Comparison of ENCODE assay signal across 8 mouse cellular contexts in genomic region chr14:47373728-47374678, GRCm38 (mm10). TPM values are rescaled to one million over a fixed set of nuclear protein-coding genes. Genes with fewer than 3 reads are reported as not detected.
DNase-seq lines count a peak whose midpoint lies in the region; ATAC-seq and TF ChIP-seq lines count a peak whose summit lies in the region.

No protein-coding gene starts in this region.

- peak overlapping the region; percentile 74 for H3K4me2 ChIP-seq in heart, embryonic 16.5 days (ENCODE audit: low read depth, low read length)

- no peaks in the 10 kb centered on the region for H3K79me2 ChIP-seq in MEL (ENCODE audit: control insufficient read depth, insufficient read depth, low read length, poor library complexity)

- H3K9ac ChIP-seq in MEL (ENCODE audit: control insufficient read depth, low read depth, low read length, poor library complexity, severe bottlenecking) = peak overlapping the region; percentile 21
- peak overlapping the region; percentile 52 for H3K9ac ChIP-seq in heart, embryonic 16.5 days (ENCODE audit: low read length)

- 13% methylated on average over 46 of the region's 49 CpGs for WGBS in heart, embryonic 16.5 days

- no peaks in the 10 kb centered on the region for H3K9me3 ChIP-seq in MEL (replicated peaks; ENCODE audit: insufficient read depth, low read length)
- no peaks in the 10 kb centered on the region for H3K9me3 ChIP-seq in erythroblast, embryonic 14.5 days (ENCODE audit: control insufficient read depth, low read length)
- H3K9me3 ChIP-seq in heart, embryonic 16.5 days (replicated peaks; ENCODE audit: control insufficient read depth, low read length) = no peaks in the 10 kb centered on the region

- H3K27me3 ChIP-seq in MEL (ENCODE audit: control insufficient read depth in 1 of 2, insufficient read depth in 2 of 2, low read length in 2 of 2) = no peaks in the 10 kb centered on the region; a peak in 1 of 4 replicates
- peaks cover 46% of the 10 kb centered on the region for H3K27me3 ChIP-seq in erythroblast, embryonic 14.5 days (ENCODE audit: control insufficient read depth)
- H3K27me3 ChIP-seq in heart, embryonic 16.5 days (ENCODE audit: control insufficient read depth, insufficient read depth, low read length) = peaks cover 20% of the 10 kb centered on the region
- no peaks in the 10 kb centered on the region for H3K27me3 ChIP-seq in splenic B cell, adult 2 months (ENCODE audit: control insufficient read depth, insufficient read depth, low read length, poor library complexity, severe bottlenecking)

- peak overlapping the region; percentile 35 to 38 for H3K4me3 ChIP-seq in MEL (ENCODE audit: control insufficient read depth in 1 of 2, insufficient read depth in 1 of 2, low read depth in 2 of 2, low read length in 2 of 2)
- H3K4me3 ChIP-seq in erythroblast, embryonic 14.5 days (replicated peaks) = peak overlapping the region; percentile 45
- peak overlapping the region; percentile 47 for H3K4me3 ChIP-seq in heart, embryonic 16.5 days (ENCODE audit: low read length)

- TF ChIP-seq CTCF in MEL (IDR thresholded peaks at IDR 0.05 in 2 of 3, conservative IDR thresholded peaks at IDR 0.05 in 1 of 3; ENCODE audit: control insufficient read depth in 1 of 3, insufficient read depth in 1 of 3, low read depth in 2 of 3, low read length in 3 of 3, poor library complexity in 1 of 3, severe bottlenecking in 1 of 3) = no peak

- 0 out of 2 replicates have a peak, but pooled peaks have one; percentile 28 for ATAC-seq in heart, embryonic 16.5 days (replicated peaks; ENCODE audit: extremely low read depth, insufficient read depth, low FRiP score)
- peak; percentile 83 for ATAC-seq in megakaryocyte, adult 5-6 weeks (ENCODE audit: poor library complexity, severe bottlenecking)

- no peak overlapping the region for H3K27ac ChIP-seq in MEL (ENCODE audit: control insufficient read depth, low read depth, low read length)
- no peak overlapping the region for H3K27ac ChIP-seq in heart, embryonic 16.5 days (ENCODE audit: low read length)

- peaks cover 5 to 14% of the 10 kb centered on the region in 2 experiments; a peak in 3 of 4 replicates for H3K4me1 ChIP-seq in MEL (ENCODE audit: control insufficient read depth in 1 of 2, insufficient read depth in 2 of 2, low read length in 2 of 2)
- H3K4me1 ChIP-seq in erythroblast, embryonic 14.5 days (ENCODE audit: control insufficient read depth) = peaks cover 23% of the 10 kb centered on the region
- peaks cover 7% of the 10 kb centered on the region for H3K4me1 ChIP-seq in heart, embryonic 16.5 days (ENCODE audit: control insufficient read depth, insufficient read depth, low read length)

- DNase-seq in 3T3-L1 (ENCODE audit: low read depth, low spot score) (peak; percentile 87), MEL (ENCODE audit: low read depth, low spot score) (peak; percentile 48)
- DNase-seq in kidney, postnatal 14 days = peak; percentile 70
- DNase-seq in splenic B cell, adult 2 months (ENCODE audit: low read depth, low spot score) = peak; percentile 26
- no peak for DNase-seq in thymus, adult 18-20 months

- TF ChIP-seq POLR2A in MEL (IDR thresholded peaks at IDR 0.05; ENCODE audit: control insufficient read depth in 1 of 2, insufficient read depth in 1 of 2, low read depth in 1 of 2, low read length in 2 of 2, poor library complexity in 1 of 2) = no peak

- TF ChIP-seq RAD21 in MEL (IDR thresholded peaks at IDR 0.05; ENCODE audit: low read depth, low read length) = no peak

- peaks cover 0 to 14% of the 10 kb centered on the region in 2 experiments; a peak in 2 of 4 replicates for H3K36me3 ChIP-seq in MEL (ENCODE audit: control insufficient read depth in 1 of 2, insufficient read depth in 2 of 2, low read length in 2 of 2)
- no peaks in the 10 kb centered on the region for H3K36me3 ChIP-seq in erythroblast, embryonic 14.5 days (ENCODE audit: control insufficient read depth)
- no peaks in the 10 kb centered on the region for H3K36me3 ChIP-seq in heart, embryonic 16.5 days (ENCODE audit: control insufficient read depth, insufficient read depth)
- H3K36me3 ChIP-seq in splenic B cell, adult 2 months (ENCODE audit: control insufficient read depth, insufficient read depth, low read length, poor library complexity, severe bottlenecking) = no peaks in the 10 kb centered on the region; the same call in 1 of the 2 replicates

- no peak for TF ChIP-seq EP300 in MEL (IDR thresholded peaks at IDR 0.05; ENCODE audit: low read depth in 1 of 2, low read length in 2 of 2)

TF ChIP-seq in MEL, 35 proteins besides CTCF, POLR2A, EP300 and RAD21:
- TF ChIP-seq E2F4 (IDR thresholded peaks at IDR 0.05; ENCODE audit: borderline replicate concordance, low read depth, low read length) (no peak), GABPA (IDR thresholded peaks at IDR 0.05; ENCODE audit: low read depth, low read length) (no peak), MAFK (IDR thresholded peaks at IDR 0.05; ENCODE audit: borderline replicate concordance, low read depth, low read length) (no peak), NRF1 (IDR thresholded peaks at IDR 0.05; ENCODE audit: insufficient read depth, low read depth, low read length, poor library complexity, severe bottlenecking) (peak; percentile 50; the same call in 1 of the 2 replicates), TBP (IDR thresholded peaks at IDR 0.05; ENCODE audit: low read depth, low read length) (no peak), ZNF384 (IDR thresholded peaks at IDR 0.05; ENCODE audit: low read depth, low read length) (0 out of 2 replicates have a peak, but pooled peaks have one; percentile 22), MAX (IDR thresholded peaks at IDR 0.05; ENCODE audit: low read length) (no peak), MYB (IDR thresholded peaks at IDR 0.05; ENCODE audit: low read depth, low read length) (no peak), CHD1 (IDR thresholded peaks at IDR 0.05; ENCODE audit: low read depth, low read length) (no peak), NELFE (IDR thresholded peaks at IDR 0.05; ENCODE audit: low read depth, low read length) (no peak), MYC (IDR thresholded peaks at IDR 0.05; ENCODE audit: low read depth, low read length) (no peak), ZMIZ1 (IDR thresholded peaks at IDR 0.05; ENCODE audit: low read depth, low read length) (no peak), ETS1 (IDR thresholded peaks at IDR 0.05; ENCODE audit: low read depth, low read length) (no peak), POLR2AphosphoS5 (IDR thresholded peaks at IDR 0.05; ENCODE audit: borderline replicate concordance, low read depth, low read length) (no peak), ZKSCAN1 (IDR thresholded peaks at IDR 0.05; ENCODE audit: low read depth, low read length) (no peak), POLR2AphosphoS2 (IDR thresholded peaks at IDR 0.05; ENCODE audit: low read length) (no peak), MAZ (IDR thresholded peaks at IDR 0.05; ENCODE audit: low read depth, low read length) (0 out of 2 replicates have a peak, but pooled peaks have one; percentile 39), UBTF (IDR thresholded peaks at IDR 0.05; ENCODE audit: borderline replicate concordance, insufficient read depth, low read depth, low read length) (no peak), HCFC1 (IDR thresholded peaks at IDR 0.05; ENCODE audit: low read depth, low read length) (no peak), JUND (IDR thresholded peaks at IDR 0.05; ENCODE audit: low read depth, low read length) (no peak), SMC3 (IDR thresholded peaks at IDR 0.05; ENCODE audit: low read depth, low read length) (no peak), RCOR1 (IDR thresholded peaks at IDR 0.05; ENCODE audit: low read depth, low read length) (no peak), SIN3A (IDR thresholded peaks at IDR 0.05; ENCODE audit: low read length) (no peak), TCF12 (IDR thresholded peaks at IDR 0.05; ENCODE audit: low read depth, low read length) (no peak), ZC3H11A (IDR thresholded peaks at IDR 0.05; ENCODE audit: low read depth, low read length) (no peak)
TF ChIP-seq in MEL: peak in this region for 3.

RNA-seq across cellular contexts. Expression of gene Lgals3, which starts 6.5 kb away (rescaled TPM):
- 0.12 TPM in 1 of 2 replicates, not detected in the other for total RNA-seq in MEL (2012; rRNA removed)
- polyA plus RNA-seq in MEL (2012; ENCODE audit: insufficient read depth in 1 of 2, insufficient read length in 2 of 2, low read depth in 1 of 2, low replicate concordance in 2 of 2, missing spikeins in 1 of 2) = 1 to 10 TPM in 1 of 2 experiments, not detected in 1; 1.8 TPM
- polyA plus RNA-seq in erythroblast, embryonic 14.5 days (2012) = 1.9 and 3.3 TPM in 2 replicates
- 15.4 and 18.8 TPM in 2 replicates for polyA plus RNA-seq in heart, embryonic 16.5 days (2015; fragmentation: Nextera tagmentation; extraction: Ambion mirVana)
- total RNA-seq in megakaryocyte, adult 5-6 weeks (2015) = 1,575 and 1,670 TPM in 2 replicates
- 496 and 508 TPM in 2 replicates for total RNA-seq in megakaryocyte, adult 5-6 weeks (2017)

RNA-seq across cellular contexts. Expression of gene Dlgap5, which starts 44.2 kb away (rescaled TPM):
- total RNA-seq in MEL (2012; rRNA removed) = 45.0 and 52.0 TPM in 2 replicates
- polyA plus RNA-seq in MEL (2012; ENCODE audit: insufficient read depth in 1 of 2, insufficient read length in 2 of 2, low read depth in 1 of 2, low replicate concordance in 2 of 2, missing spikeins in 1 of 2) = 10 to 100 TPM; 62.4 to 71.2 TPM
- polyA plus RNA-seq in erythroblast, embryonic 14.5 days (2012) = 2.1 and 4.9 TPM in 2 replicates
- 32.7 and 35.1 TPM in 2 replicates for polyA plus RNA-seq in heart, embryonic 16.5 days (2015; fragmentation: Nextera tagmentation; extraction: Ambion mirVana)
- total RNA-seq in megakaryocyte, adult 5-6 weeks (2015) = 55.8 and 59.1 TPM in 2 replicates
- total RNA-seq in megakaryocyte, adult 5-6 weeks (2017) = 98.6 and 105 TPM in 2 replicates

Comparison
In these comparisons a context has a peak if more than half of its experiments do, and no peak if none do; other contexts are left out.
1. DNase-seq: peak in 3T3-L1 (single experiment), MEL (single experiment), kidney, postnatal 14 days (single experiment) and splenic B cell, adult 2 months (single experiment); none in thymus, adult 18-20 months (0 of 2).
2. Peak in every context shown above with its lines, with median percentiles within 50 percentile points of each other: H3K4me3 ChIP-seq.